Mouse (Mus musculus): ENCODE data around the gene Mapt. TPM values are rescaled to one million over a fixed set of nuclear protein-coding genes. Genes with fewer than 3 reads are reported as not detected.

Mapt gene
- total and polyA plus RNA-seq, 3 experiments, result 0.21 to 1.7 (median 0.64) TPM

DNA sequence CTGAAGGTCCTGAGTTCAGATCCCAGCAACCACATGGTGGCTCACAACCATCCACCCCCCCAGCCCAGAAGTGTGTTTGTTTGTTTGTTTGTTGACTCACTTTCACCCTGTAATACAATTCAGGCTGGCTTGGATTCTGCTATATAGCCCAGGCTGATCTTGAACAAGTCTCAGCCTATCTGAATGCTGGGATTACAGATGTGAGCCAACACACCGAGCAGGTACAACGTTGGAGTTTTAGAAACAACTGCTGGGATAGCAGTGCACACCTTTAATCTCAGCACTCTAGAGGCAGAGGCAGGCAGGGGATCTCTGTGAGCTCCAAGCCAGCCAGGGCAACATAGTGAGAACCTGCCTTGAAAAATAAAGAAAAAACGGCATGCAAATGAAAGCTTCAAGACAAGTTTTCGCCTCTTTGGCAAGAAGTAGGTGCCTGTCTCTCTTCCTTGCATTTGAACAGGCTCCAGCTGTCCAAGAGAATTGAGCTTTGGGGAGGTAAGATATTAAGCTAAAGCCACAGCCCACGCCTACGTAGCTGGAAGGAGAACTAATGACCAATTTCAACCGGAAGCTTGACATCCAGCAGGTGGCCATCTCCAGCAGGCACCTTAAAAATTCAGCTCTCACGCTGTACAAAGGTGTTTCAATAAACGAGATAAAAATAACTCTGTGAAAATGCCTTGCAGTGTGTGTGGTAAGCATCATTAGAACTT lies 968 bp upstream of the Mapt start:
- in situ Hi-C loops (cut with MboI; ENCODE audit: low pct_ligation_motif_present, low pct_unique_long_range_greater_than_20kb, low sequenced_read_pairs), result no loop called here
- Histone ChIP-seq H3K4me1 (ENCODE audit: control insufficient read depth in 1 of 2, insufficient read depth in 2 of 2) (peaks cover 10 to 21% of the 10 kb centered on the region in 2 experiments; a peak in 3 of 4 replicates), H3K27me3 (replicated peaks) (peaks cover 87% of the 10 kb centered on the region), H3K79me2 (replicated peaks; ENCODE audit: control insufficient read depth, extremely low read depth, insufficient read depth, poor library complexity, severe bottlenecking) (no peaks in the 10 kb centered on the region), H3K4me2 (ENCODE audit: insufficient read depth, low read depth, poor library complexity, severe bottlenecking) (peak overlapping the region; percentile 77), H3K27ac (ENCODE audit: insufficient read depth, low read depth) (no peak overlapping the region), H3K4me3 (replicated peaks in 1 of 3; ENCODE audit: low read depth in 2 of 3, low read length in 2 of 3, poor library complexity in 1 of 3) (peak overlapping the region; percentile 59 to 75 (median 65)), H3K36me3 (replicated peaks in 1 of 2; ENCODE audit: control insufficient read depth in 1 of 2, insufficient read depth in 1 of 2, low read length in 1 of 2) (no peaks in the 10 kb centered on the region), H3K9me3 (replicated peaks; ENCODE audit: low read length) (peaks cover 18% of the 10 kb centered on the region), H3K9ac (ENCODE audit: insufficient read depth, low read depth) (peak overlapping the region; percentile 55; the same call in 1 of the 2 replicates)
- TF ChIP-seq POLR2A (IDR thresholded peaks at IDR 0.05; ENCODE audit: low read depth, low read length) (no peak), JUND (conservative IDR thresholded peaks at IDR 0.05; ENCODE audit: low read depth, low read length) (no peak), TBP (conservative IDR thresholded peaks at IDR 0.05; ENCODE audit: low read depth, low read length) (no peak), MYC (IDR thresholded peaks at IDR 0.05; ENCODE audit: low read depth, low read length) (peak; percentile 77; the same call in 1 of the 2 replicates), E2F4 (IDR thresholded peaks at IDR 0.05; ENCODE audit: insufficient replicate concordance, low read depth, low read length) (no peak), CHD1 (IDR thresholded peaks at IDR 0.05; ENCODE audit: low read depth, low read length) (peak; percentile 50; the same call in 1 of the 2 replicates), ZC3H11A (IDR thresholded peaks at IDR 0.05; ENCODE audit: low read depth, low read length) (no peak), TCF12 (IDR thresholded peaks at IDR 0.05; ENCODE audit: low read depth, low read length) (no peak; the same call in 1 of the 2 replicates), ZKSCAN1 (IDR thresholded peaks at IDR 0.05; ENCODE audit: borderline replicate concordance, low read depth, low read length) (no peak), PAX5 (IDR thresholded peaks at IDR 0.05; ENCODE audit: low read length) (no peak), ZNF384 (IDR thresholded peaks at IDR 0.05; ENCODE audit: low read depth, low read length) (no peak), MAFK (IDR thresholded peaks at IDR 0.05; ENCODE audit: insufficient replicate concordance, low read length) (no peak), CHD2 (IDR thresholded peaks at IDR 0.05; ENCODE audit: low read length) (no peak), USF1 (IDR thresholded peaks at IDR 0.05; ENCODE audit: low read depth, low read length) (no peak), SMC3 (IDR thresholded peaks at IDR 0.05; ENCODE audit: low read depth, low read length) (no peak), MEF2A (IDR thresholded peaks at IDR 0.05; ENCODE audit: borderline replicate concordance, low read depth, low read length) (0 out of 2 replicates have a peak, but pooled peaks have one; percentile 13), HCFC1 (IDR thresholded peaks at IDR 0.05; ENCODE audit: low read depth, low read length) (no peak), POLR2AphosphoS2 (IDR thresholded peaks at IDR 0.05; ENCODE audit: low read depth, low read length) (no peak), BHLHE40 (IDR thresholded peaks at IDR 0.05; ENCODE audit: low read depth, low read length) (0 out of 2 replicates have a peak, but pooled peaks have one; percentile 16), ELF1 (IDR thresholded peaks at IDR 0.05; ENCODE audit: low read depth, low read length) (peak; percentile 45; the same call in 1 of the 2 replicates), MAX (IDR thresholded peaks at IDR 0.05; ENCODE audit: low read length) (no peak), JUN (IDR thresholded peaks at IDR 0.05; ENCODE audit: insufficient read depth, low read depth, low read length) (no peak), RAD21 (IDR thresholded peaks at IDR 0.05; ENCODE audit: low read depth, low read length) (no peak), USF2 (conservative IDR thresholded peaks at IDR 0.05; ENCODE audit: low read depth, low read length) (no peak), UBTF (IDR thresholded peaks at IDR 0.05; ENCODE audit: low read depth, low read length) (no peak), IRF4 (IDR thresholded peaks at IDR 0.05; ENCODE audit: low read depth, low read length) (no peak), EP300 (IDR thresholded peaks at IDR 0.05; ENCODE audit: low read length) (no peak), MAZ (IDR thresholded peaks at IDR 0.05; ENCODE audit: low read depth, low read length) (no peak), NRF1 (IDR thresholded peaks at IDR 0.05; ENCODE audit: low read depth, low read length) (peak; percentile 38; the same call in 1 of the 2 replicates), ZMIZ1 (IDR thresholded peaks at IDR 0.05; ENCODE audit: low read depth, low read length) (no peak), KAT2A (IDR thresholded peaks at IDR 0.05; ENCODE audit: insufficient replicate concordance, low read length) (no peak), MXI1 (IDR thresholded peaks at IDR 0.05; ENCODE audit: low read depth, low read length) (peak; percentile 52; the same call in 1 of the 2 replicates), NELFE (IDR thresholded peaks at IDR 0.05; ENCODE audit: low read depth, low read length) (no peak), GABPA (IDR thresholded peaks at IDR 0.05; ENCODE audit: insufficient replicate concordance, low read depth, low read length) (no peak), CTCF (conservative IDR thresholded peaks at IDR 0.05 in 1 of 2, IDR thresholded peaks at IDR 0.05 in 1 of 2; ENCODE audit: low read depth in 2 of 2, low read length in 2 of 2) (peak in 1 of 2 experiments; percentile 41; a peak in 2 of 4 replicates), RCOR1 (conservative IDR thresholded peaks at IDR 0.05; ENCODE audit: low read depth, low read length) (0 out of 2 replicates have a peak, but pooled peaks have one; percentile 59), SIN3A (IDR thresholded peaks at IDR 0.05; ENCODE audit: low read length) (0 out of 2 replicates have a peak, but pooled peaks have one; percentile 44), ETS1 (conservative IDR thresholded peaks at IDR 0.05; ENCODE audit: low read depth, low read length) (no peak)
- dilution Hi-C loops (cut with MboI; ENCODE audit: extremely low pct_ligation_motif_present, extremely low pct_unique_long_range_greater_than_20kb, low sequenced_read_pairs), result no loop called here
- DNase-seq (ENCODE audit: extremely low read depth), result peak; percentile 41

Data from CH12.LX (cell line).